Mouse (Mus musculus) right cerebral cortex, postnatal 25 days (tissue): ENCODE results near the gene Rars.
"Not testable (repeated sequence)": the region's sequence is repeated elsewhere in the genome, so short reads cannot be mapped to it uniquely, and the experiment has no call there.

Source experiments
- DNase-seq: peaks from one replicate; pipeline ENCODE4 v3.0.0; 2022

Rars gene

DNA sequence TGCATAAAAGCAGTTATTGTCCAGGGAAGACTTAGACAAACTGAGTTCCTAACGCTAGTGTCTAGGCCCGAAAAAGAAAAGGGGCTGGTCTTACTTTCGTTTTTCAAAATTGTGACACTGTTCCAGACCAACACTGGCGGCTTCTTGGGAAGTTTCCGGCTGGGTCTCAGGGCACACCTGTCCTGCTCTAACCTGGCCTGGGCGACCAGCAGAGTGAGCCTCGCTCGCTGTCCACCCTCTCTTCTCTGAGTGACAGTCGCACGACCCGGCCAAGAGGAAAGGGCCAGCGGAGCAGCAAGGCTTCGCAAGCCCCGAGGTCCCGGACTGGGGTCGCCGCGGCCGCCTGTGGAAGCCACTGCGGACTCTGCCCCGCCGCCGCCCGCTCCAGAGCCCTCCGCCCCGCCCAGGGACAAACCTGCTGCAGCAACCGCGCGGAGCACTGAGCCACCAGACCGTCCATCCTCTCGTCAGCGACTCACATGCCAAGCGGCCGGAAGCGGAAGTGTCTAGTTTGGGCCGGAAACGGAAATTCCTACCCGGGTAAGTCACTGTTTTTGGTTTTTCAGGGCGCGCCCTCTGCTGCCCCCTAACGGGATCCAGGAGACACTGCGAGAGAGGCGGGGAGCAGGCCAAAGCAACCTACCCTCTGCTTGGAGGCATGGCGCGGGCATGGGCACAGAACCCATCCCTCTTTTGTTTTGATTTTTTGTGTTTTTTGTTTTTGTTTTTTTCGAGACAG is at the start of gene Rars:
Rars (minus strand) TSS at position 485 of the 739 bp plus-strand sequence.
- DNase-seq: peak; percentile 90

DNA sequence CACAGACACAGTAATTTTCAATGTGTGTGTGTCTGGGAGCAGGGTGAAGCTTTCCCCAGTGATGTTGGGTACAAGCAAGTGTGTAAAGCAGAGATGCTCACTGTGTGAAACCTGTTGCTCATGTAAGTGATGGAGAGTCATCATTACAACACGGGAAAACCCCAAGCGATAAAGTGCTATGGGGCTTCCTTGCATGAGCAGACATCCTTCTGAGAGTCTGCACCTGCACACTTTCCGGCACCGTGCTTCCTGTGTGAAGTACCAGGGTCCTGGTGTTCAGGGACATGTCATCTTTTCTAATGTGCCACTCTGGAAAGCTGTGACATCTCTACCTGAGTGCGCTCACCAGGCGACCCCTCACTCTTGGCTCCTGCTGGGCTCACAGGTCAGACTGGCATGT is 48.5 kb upstream of the Rars start:
- DNase-seq: no peak

DNA sequence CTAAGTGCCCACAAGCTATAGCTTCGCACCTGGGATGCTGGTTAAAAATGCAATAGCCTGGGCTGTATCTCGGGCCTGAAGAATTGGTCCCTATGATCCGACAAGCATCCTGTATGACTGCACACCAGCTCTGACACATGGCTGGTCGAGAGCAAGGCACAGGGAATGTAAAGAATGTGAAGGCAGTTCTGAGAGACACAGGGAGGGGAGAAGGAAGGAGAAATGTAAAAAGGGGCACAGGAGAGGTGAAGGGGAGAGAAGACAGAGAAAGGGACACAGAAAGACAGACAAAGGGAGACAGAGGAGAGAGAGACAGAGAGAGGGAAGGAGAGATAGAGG is 44.2 kb upstream of the Rars start:
- DNase-seq: no peak

DNA sequence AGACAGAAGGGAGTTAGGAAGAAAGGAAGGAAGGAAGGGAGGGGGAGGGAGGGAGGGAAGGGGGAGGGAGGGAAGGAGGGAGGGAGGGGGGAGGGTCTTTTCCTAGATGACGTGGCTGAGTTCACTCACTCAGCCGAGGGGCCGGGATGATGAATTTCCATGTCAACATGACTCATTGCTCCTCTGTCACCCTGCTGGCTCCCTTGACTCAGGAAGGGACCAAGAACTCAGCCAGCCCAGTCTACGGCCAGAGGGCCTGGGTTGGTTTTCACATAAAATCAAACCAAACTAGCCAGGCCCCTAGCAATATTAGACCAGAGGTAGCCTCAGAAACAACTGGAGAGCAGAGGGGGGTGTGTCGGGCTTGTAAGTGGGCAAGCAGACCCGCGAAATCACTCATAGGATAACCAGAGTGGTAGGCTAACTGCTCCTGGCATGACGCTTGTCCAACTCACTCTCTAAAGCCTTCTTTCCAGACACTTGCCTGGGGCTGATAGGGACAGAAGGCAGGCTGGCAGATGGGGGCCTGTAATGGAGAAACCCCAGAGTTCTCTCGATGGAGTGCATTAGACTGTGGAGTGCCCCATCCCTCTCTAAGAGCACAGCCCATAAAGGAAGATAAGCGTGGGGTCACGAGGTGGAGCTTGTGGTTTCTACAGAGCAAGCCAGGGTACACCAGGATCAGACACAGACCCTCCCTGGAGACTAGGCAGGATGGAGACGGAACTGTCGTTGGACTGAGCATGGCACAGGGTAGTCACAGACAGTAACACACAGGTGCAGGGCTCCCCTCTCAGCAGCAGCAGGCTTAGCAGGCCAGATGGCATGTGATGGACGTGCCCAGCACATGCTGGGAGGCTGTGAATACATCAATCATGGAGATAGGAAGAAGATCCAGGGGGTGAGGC is 43.6 kb upstream of the Rars start:
- DNase-seq: no peak

DNA sequence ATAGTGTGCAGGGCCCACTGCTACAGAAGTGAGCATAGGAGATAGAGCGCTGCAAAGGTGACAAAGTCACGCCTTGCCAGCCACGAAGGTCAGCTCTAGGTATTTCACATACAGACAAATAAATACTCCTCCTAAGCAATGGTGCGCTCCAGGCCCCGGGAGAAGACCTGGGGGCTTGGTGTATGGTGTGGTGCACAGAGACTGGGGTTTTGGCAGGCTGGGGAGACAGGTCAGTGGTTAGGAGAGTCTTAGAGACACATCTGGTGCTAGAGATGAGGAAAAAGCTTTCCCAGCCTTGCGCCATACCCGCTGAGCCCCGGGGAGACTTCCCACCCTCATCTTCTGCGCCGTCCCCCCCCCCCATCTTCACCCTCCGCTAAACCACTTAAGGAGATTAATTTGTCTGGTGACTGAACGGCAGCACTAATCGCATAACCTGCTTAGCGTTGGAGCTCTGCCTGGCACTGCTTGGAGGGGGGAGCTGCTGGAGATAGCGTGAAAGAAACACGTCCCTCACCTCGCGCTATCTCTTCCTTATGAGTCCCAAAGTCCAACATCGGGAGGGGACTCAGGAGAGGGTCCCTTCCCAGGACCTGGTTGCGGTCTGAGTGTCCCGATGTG is 39.4 kb upstream of the Rars start:
- DNase-seq: no peak

DNA sequence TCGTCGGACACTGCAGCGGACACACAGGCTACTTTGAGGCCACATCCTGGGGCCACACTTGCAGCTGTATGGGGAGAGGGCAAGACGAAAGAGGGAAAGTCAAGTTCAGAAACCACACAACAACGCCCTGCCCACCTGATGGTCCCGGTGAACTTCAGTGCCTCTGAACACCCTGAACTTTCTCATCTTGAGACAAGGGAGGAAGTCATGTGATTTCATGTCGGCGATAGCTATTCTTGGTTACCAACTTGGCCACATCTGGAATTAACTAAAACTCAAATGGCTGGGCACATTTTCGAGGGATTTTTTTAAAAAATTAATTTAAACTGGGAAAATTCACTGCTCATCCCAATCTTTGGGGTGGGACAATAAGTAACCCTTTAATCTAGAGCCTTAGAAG is 36.7 kb upstream of the Rars start:
- DNase-seq: no peak

DNA sequence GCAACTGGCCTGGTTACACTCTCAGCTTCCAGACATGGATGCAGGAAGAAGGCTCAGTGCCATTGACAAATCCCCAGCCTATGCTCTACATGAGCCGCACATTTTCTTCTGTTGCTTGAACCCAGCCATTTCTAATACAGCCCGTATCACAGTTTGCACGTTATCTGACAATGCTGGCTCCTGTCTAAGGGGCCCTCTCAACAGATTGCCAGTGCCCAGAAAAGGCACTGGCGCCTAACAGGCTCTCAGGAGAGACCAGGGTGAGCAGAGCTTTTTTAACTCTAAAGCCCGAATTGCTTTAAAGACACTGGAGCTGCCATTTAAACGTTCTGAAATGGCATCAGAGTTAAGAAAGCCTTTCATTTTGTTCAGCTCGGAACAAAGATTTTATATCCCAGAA is 31.8 kb upstream of the Rars start:
- no peak for DNase-seq

DNA sequence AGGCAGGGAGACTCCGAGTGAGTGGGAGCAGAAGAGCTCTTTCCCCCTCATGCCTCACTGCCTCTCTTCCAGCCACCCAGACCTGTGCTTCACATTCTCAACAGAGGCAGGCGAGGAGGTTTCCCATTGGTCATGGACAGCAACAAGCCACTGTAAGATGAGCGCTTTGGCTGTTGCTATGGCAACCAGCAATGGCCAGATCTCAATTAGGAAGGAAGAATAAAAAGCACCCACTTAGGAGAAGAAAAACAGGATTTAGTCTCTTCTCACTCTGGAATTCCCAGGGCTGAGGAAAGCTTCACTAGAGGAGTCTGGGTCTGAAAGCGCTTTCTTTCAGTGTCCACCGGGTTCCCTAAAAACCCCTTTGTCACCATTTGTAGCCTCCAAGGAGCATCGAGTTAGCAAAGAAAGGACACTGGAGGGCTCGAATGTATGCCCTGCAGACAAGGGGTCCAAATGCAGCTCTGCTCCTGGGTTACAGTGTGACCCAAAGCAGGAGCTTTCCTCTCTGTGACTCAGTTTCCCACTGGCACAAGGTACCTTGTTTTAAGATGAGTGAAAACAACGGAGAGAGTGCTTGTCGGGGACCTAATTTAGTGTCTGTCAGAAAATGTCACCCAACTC is 30.8 kb upstream of the Rars start:
- DNase-seq: peak; percentile 72

DNA sequence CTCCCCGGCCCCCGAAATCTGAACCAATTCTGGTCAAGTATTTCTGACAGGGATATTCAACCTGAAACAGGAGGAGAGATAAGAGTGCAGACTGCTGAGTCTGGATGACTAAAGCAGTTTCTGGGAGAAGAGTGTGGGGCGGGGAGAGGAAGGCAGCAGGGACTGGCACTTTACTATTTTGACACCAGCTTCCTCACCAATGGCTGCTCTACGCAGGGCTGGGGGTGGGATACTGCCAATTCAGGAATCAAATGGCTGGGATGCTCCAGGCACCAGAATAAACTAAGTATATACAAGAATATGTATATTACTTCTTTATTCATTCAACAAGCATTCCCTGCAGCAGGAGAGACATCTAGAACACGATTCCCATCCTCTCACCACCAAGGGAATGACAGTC is 29.3 kb upstream of the Rars start:
- DNase-seq: no peak

DNA sequence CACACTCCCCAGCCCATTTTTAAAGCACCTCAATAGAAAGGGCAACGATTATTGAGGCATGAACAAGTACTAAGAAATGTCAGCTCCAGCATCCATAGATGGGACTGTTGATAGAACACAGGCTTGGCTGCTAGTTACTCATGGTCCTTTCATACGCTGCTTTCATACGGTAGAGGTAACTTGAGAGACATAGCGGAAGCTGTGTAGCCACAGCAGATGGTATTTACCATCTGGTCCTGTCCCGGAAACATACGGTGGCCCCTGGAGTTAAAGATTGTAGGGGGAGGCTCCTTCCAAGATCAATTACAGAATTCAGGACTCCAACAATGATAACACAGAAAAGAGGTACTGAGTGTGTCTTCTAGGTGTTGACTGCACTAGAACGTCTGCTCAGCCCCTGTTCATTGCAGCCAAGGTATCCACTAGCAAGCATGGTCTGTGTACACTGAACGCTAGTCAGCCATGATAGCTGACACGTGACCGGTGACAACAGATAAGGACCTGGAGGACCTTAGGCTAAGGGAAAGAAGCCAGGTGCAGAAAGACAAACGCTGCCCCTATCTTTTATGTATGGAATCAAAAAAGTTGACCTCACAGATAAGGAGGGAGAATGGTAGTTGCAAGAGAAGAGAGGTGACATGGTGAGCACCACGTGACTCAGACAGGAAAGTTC is 23.2 kb upstream of the Rars start:
- no peak for DNase-seq

DNA sequence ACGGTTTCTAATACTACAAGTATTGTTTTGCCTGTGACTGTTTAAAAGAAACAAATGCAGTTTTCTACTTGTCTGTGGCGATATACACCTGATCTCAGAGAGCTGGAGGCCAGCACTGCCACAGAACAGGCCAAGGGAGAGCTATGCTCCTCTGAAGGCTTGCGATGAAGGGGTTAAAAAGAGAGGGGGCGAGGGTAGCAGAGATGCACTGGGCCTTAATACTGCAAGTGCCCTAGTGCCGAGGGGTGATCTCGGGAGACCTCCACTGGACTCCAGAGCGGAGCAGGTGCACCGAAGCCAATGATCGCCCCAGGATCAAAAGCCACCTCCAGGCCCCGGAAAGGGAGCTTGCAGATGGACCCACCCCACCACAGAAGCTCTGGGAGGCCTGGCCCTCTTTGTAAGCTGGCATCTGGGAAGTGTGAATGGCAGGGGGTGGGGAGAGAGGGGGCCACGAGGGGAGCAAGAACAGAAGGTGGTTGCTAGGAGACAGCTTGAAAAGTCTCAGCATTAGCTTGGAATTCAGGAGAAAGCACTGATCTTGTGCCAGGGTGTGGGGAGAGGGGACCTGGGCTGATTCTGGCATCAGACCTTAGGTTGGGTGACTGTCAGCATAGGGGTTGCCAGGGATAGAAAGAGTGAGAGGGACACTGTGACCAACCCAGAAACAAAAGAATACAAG is 22.2 kb upstream of the Rars start:
- DNase-seq: peak; percentile 41

DNA sequence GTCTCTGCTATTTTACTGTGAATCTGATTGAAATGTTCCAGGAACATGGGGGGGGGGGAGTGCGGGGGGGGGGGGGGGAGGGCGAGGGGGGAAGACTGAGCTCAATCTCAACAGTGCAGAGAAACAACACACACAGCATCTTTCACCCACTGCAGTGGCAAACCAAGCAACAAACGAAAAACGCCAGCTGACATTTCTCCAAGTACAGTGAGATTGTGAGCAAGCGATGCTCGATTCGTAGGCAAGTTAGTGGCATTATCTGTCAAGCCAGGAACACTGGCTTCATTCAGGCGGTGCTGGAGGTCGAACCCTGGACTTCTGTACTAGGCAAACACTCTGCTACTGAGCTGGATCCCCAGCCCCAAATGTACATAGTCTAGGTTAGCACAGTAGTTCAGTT is 21.3 kb upstream of the Rars start:
- DNase-seq: no peak

DNA sequence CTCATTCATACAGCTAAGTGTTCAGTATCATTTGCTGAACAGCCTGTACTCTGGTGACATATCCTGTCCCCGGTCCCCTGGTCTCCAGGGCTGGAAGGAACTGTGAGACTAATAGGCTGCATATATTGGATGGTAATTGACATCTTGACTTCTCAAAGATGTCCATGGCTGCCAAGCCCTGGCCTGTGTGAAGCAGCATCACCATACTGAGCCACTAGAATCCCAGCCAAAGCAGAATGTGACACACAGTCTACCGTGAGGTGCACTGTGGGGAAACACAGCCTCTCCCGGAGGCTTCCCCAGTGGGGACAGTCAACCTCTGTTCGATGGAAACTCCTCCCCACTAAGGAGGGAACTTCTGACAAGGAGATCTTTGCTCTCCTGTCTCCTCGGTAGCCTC is 20.6 kb upstream of the Rars start:
- no peak for DNase-seq

DNA sequence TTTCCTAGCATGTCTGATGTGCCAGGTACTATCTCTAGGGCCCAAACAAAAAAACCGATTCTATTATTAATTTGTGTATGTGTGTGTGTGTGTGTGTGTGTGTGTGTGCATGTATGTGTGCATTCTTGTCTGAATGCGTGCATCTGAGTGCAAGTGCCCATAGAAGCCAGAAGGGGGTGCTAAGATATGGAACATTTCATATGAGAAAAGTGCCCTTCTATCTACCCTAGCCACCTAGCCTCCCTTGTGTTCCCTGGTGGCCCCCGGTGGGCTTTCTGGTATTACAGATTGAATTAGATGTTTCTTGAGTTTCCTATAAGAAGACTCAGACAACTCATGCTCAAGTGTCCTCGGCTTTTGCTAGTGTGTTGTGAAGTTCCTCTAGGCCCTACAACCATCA is 19.3 kb upstream of the Rars start:
- DNase-seq: no peak

DNA sequence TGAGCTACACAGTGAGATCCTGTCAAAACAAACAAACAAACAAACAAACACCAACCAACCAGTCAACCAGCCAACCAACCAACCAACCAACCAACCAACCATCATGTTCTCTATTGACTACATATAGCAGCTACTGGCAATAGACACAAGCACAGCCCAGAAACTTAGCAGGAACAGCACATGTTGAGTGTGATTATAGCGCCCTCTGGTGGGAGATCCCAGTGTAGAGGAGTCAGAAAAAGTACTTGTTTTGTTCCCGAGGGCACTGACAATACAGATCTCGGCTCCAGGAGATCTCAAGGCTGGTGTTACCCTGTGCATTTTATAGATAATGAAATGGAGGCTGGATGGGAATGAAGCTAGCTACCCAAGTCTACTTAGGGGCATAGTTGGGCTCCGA is 18.4 kb upstream of the Rars start:
- no peak for DNase-seq

DNA sequence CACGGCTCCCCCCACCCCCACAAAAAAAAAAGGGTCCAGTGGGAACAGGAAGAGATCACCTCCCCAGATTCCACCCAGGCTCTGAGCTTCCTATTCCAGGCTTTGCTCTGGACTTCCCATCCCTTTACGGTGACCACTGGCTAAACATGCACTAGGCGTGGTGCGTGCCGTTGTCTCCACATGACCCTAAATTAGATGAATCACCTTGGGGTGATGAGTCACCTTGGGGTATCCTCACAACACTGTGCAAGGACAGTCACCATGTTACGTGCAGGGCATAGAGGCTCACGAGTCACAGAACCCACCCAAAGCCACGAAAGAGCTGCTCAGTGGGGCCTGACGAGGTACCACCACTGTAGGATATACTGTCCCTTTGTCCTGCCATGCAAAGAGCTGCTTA is 10.0 kb upstream of the Rars start:
- no peak for DNase-seq

DNA sequence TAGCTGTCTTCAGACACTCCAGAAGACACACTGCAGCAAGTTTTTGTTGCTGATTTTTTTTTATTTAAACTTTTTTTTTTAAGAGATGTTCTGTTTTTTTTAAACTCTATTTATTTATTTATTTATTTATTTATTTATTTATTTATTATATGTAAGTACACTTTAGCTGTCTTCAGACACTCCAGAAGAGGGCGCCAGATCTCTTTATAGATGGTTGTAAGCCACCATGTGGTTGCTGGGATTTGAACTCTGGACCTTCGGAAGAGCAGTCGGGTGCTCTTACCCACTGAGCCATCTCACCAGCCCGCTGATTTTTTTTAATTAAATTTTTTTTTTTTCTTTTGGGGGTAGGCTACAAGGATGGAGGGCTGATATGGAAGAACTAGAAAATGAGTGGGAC is 8.3 kb upstream of the Rars start:
- DNase-seq: not testable (repeated sequence)

DNA sequence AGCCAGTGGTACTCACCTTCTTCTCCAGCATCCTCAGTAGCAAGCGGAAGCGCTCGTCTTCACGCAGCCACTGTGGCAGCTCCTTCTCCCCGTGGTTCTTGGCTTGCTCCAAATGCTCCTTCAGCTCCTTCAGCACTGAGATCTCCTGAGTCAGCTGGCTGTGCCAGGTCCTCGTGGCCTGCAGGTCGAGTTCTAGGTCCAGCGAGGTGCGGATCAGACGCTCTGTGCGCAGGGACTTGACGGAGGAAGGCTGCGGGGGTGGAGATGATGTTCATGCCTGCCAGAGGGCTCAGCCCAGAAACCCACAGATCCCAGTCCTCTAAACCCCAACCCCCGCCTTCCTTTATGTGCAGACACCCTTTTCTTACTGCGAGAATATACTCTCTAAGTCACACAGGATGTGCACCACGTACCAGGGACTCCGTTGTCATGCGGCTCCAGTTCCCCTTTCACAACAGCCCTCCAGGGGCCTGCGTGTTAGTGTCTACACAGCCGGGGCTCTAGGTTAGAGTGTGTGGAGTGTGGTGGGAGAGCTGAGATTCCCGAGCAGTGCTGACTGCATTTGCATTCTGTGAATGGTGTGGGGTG is 7.5 kb upstream of the Rars start:
- no peak for DNase-seq

DNA sequence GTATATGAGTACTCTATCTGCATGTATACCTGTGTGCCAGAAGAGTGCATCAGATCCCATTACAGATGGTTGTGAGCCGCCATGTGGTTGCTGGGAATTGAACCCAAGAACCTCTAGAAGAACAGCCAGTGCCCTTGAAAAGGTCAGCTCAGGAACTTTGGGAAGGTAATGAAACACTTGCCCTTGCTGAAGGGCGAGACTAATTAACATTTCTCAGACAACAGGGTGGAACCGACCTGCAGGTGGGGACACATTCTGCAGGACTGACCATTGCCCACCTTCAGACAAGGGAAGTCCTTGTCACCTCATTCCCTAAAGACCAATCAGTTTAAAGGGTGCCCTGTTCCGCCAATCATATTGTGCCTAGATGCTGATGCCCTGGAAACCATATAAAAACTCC is 6.5 kb upstream of the Rars start:
- not testable (repeated sequence) for DNase-seq

DNA sequence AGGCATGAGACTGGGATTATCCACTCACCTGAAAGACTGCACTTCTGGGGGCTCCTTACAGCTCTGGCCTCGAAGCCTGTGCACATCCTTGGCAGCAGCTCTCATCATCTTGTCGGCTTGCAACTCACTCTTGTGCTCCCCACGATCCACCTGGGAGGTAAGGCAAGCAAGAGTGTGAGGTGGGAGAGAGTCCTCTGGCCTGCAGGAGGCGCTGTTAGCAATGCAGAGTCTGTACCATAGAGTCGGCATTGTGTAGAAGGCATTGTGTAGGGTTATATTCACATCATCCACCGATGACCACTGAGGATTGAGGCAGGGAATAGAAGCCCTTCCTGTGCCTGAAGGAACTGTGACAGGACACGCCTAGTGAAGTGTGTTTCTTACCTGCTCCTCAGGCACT is 6.0 kb upstream of the Rars start:
- DNase-seq: no peak

DNA sequence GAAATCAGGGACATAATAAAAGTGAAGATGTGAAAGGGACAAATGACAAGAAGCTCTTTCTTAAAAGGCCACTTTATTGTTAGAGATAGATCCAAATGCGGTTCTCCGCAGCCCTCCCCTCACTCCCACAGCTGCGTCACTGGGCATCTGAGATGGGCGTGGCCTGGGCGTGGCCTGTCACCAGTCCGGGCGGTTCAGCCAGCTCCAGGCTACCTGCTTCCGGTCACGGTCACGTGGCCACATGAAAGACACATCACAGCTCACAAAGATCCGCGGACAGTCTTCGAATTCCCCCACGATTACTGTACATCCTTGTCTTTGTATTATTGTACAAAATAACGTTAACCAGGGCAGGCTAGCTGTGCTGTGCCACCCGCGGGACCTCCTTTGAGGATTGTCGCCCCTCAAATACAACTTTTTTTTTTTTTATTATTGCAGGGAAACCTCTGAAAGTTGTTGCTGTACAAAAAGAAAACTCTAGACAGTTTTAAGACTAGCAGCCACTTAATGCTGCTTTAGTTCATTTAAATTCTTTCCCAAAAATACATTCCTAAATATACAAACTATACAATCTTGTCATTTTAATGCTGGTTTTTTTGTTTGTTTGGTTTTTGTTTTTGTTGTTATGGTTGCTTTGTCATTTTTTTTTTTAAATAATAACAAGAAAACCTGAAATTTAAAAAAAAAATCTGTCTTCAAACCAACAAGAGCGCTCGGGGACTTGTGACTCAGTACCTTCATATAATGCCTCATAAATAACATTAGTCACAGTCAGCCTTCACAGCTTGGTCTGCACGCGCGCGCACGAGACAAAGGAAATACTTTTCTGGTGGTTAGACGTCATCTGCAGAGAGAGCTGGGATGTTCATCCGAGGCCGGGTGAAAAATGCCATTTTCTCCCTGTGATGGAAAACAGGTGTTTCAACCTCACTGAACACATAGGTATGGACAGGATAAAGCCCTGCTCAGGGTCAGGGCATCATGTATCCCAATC is 4.3 kb upstream of the Rars start:
- DNase-seq: peak; percentile 67
